Mouse (Mus musculus): ENCODE results near the gene Mt4.

DNA sequence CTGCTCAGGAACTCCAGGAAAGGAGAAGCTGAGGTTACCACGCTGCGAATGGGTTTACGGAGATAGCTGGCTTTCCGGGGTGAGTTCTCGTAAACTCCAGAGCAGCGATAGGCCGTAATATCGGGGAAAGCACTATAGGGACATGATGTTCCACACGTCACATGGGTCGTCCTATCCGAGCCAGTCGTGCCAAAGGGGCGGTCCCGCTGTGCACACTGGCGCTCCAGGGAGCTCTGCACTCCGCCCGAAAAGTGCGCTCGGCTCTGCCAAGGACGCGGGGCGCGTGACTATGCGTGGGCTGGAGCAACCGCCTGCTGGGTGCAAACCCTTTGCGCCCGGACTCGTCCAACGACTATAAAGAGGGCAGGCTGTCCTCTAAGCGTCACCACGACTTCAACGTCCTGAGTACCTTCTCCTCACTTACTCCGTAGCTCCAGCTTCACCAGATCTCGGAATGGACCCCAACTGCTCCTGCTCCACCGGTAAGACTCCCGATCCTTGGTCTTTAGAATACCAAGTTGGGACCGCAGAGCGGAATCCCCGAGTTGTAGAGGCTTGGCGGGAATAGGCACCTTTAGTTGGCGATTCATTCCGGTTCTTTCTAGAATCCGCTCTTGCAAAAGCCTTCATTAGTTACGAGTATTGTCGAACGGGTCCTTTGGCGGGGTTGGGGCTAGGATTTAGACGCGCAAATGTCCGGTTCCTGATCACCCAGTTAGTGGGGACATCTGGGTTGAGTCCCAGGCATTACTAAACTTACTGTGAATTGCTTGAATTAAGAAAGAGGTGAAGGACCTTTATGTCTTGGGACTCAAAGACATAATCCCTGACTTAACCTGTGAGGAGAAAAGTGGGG is 42.1 kb downstream of the Mt4 start, which contains the start of gene Mt1:
- TF ChIP-seq GATA1 (IDR thresholded peaks at IDR 0.05; ENCODE audit: low read length) (0 out of 2 replicates have a peak, but pooled peaks have one; percentile 8), TAL1 (IDR thresholded peaks at IDR 0.05; ENCODE audit: low read length) (no peak)
